Mouse (Mus musculus): Measurements from ENCODE around the gene Cxcr5.

DNA sequence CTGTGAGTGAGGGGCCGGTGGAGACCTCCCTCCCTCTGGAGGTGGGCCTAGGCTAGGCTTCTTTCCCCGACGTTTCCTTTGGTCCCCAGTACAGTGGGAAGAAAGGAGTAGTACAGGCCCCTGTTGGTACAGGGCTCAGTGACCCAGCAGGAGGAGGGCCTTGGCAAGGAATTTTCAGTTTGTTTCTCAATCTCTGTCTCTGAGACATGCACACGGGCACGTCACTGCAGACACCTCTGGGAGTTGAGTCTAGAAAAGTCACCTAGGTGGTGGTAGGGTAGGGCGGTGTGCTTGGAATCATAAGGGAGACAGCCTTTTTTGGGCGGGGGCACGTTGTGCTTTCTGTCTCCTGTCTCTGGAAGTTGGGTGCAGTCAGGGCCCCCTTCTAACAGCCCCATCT is 73.3 kb downstream of the Cxcr5 start:
- no peak for TF ChIP-seq CTCF (IDR thresholded peaks at IDR 0.05; ENCODE audit: low read depth)
- TF ChIP-seq EP300 (IDR thresholded peaks at IDR 0.05; ENCODE audit: low read depth), result no peak

Data from heart, postnatal 0 days (tissue).